Mouse (Mus musculus) testis, adult 2 months (tissue): ENCODE results near the gene Snx29. TPM values are rescaled to one million over a fixed set of nuclear protein-coding genes. Genes with fewer than 3 reads are reported as not detected.

ENCODE experiments used
- H3K27ac ChIP-seq: fragments of 200-500 bp; 2 replicates; pipeline ENCODE4 v1.5.1; 2012; ENCODE audit warnings: low read depth, low read length; ENCODE audit not compliant: control insufficient read depth, insufficient read depth
- H3K27me3 ChIP-seq: fragments of 200-500 bp; 2 replicates; pipeline ENCODE4 v1.6.1; 2012; ENCODE audit warnings: mild to moderate bottlenecking, low read length, moderate library complexity; ENCODE audit not compliant: control insufficient read depth, insufficient read depth
- H3K36me3 ChIP-seq: fragments of 200-500 bp; 2 replicates; pipeline ENCODE4 v1.6.1; 2012; ENCODE audit warnings: mild to moderate bottlenecking, low read length; ENCODE audit not compliant: control insufficient read depth, insufficient read depth
- H3K4me1 ChIP-seq: fragments of 200-500 bp; 2 replicates; pipeline ENCODE4 v1.6.1; 2012; ENCODE audit warnings: low read length; ENCODE audit not compliant: control insufficient read depth, insufficient read depth
- H3K4me3 ChIP-seq: fragments of 200-500 bp; 2 replicates; pipeline ENCODE4 v1.5.1; 2012; ENCODE audit warnings: low read depth, mild to moderate bottlenecking, low read length, moderate library complexity, mixed read lengths; ENCODE audit not compliant: control insufficient read depth
- CTCF ChIP-seq: fragments of 200-500 bp; IDR thresholded peaks from 2 replicates; pipeline ENCODE4 v1.5.1; 2012; ENCODE audit warnings: low read depth, mild to moderate bottlenecking, inconsistent platforms, low read length, moderate library complexity; ENCODE audit not compliant: control insufficient read depth, insufficient read depth, insufficient replicate concordance
- POLR2A ChIP-seq: fragments of 200-500 bp; IDR thresholded peaks from 2 replicates; pipeline ENCODE4 v1.6.1; 2012; ENCODE audit warnings: low read depth, mild to moderate bottlenecking, inconsistent platforms, low read length, moderate library complexity; ENCODE audit not compliant: control insufficient read depth
- polyA plus RNA-seq: library from polyadenylated mRNA; depleted of rRNA; stranded (reverse); fragments of >200 nt; gene quantifications from 2 replicates; pipeline ENCODE4 v1.2.3, GENCODE M21; 2012

The Snx29 gene
- polyA plus RNA-seq, 1 experiment = 6.1 TPM

DNA sequence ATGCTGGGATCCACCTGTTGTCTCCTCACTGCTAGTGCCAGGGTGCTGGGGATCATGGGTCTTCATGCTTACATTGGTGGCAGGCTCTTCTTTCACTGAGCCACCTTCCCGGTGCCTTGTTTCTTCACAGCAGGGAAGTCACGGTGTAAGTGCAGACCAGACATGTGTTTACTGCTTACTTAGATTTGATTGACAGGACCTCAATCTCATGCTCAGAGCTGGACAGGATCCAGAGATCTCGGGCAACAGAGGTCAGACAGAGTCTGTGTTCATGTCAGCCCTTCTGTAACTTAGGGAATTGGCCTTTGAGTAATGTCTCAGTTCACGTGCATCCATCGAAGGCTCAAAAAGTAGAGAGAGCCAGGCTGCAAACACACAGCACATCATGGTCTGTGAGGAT is 381.4 kb downstream of the Snx29 start:
- no peaks in the 10 kb centered on the region for H3K36me3 ChIP-seq
- H3K4me1 ChIP-seq = no peaks in the 10 kb centered on the region
- no peak overlapping the region for H3K27ac ChIP-seq
- H3K27me3 ChIP-seq = no peaks in the 10 kb centered on the region
- peak overlapping the region; percentile 19; the same call in 1 of the 2 replicates for H3K4me3 ChIP-seq
- TF ChIP-seq POLR2A = no peak
- TF ChIP-seq CTCF = no peak

DNA sequence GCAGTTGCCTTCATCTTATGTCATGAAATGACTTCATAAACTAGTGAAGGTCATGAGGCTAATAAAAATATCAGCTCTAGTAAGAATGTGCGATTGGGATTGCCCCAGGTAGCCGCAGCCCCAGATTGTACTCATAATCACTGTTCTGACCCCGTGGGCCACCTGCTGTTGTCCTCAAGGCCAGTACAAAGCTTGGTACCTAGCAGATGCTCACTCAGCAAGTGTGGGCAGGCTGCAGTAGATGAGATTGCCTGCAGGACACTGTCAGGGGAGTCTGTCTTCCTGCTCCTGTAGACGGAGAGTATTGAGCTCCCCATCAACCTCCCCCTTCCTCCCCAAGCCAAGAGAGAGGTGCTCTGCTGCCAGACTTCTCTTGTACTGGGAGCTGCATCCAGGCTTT is 382.7 kb downstream of the Snx29 start:
- H3K27me3 ChIP-seq = no peaks in the 10 kb centered on the region
- H3K4me1 ChIP-seq = no peaks in the 10 kb centered on the region
- no peaks in the 10 kb centered on the region for H3K36me3 ChIP-seq
- no peak for TF ChIP-seq POLR2A
- TF ChIP-seq CTCF = no peak
- no peak overlapping the region for H3K27ac ChIP-seq
- no peak overlapping the region for H3K4me3 ChIP-seq

DNA sequence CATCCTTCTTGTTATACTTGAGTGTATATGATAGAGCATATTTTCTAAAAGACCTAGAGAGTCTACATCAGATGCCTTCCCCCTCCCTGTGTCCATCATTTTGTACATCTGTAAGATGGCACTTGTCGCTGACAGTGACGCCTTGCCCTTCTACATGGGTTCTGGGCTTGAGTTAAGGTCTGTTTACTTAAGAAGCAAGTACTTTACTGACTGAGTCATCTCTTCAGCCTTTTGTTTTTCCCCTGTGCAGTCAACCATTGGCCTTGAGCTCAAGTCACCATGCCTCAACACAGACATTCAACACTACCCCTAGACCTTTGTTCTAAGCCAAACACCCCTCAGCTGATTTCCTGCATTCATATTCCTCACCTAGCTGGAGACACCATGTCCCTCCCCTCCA is 385.4 kb downstream of the Snx29 start:
- Histone ChIP-seq H3K27ac (no peak overlapping the region), H3K36me3 (no peaks in the 10 kb centered on the region), H3K4me3 (no peak overlapping the region), H3K27me3 (no peaks in the 10 kb centered on the region), H3K4me1 (no peaks in the 10 kb centered on the region)
- no peak for TF ChIP-seq CTCF
- no peak for TF ChIP-seq POLR2A

DNA sequence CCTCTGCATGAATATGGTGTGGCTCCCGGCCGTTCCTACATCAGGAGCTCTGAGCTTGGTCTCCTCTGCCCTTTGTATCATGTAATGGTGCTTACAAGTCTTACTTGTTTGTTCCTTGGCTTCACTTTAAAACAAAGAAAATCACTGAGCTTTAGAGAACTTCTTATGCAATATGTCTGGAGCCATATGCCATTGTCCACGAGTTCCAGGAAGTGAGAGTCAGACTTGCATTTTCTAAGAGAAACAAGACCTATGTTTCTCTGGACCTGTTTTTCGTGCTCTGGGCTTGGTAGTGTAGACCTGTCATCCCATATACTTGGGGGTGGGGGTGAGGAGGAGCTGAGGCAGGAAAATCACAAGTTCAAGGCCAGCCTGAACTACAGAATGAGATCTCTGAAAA is 386.7 kb downstream of the Snx29 start:
- Histone ChIP-seq H3K27ac (no peak overlapping the region), H3K4me1 (no peaks in the 10 kb centered on the region), H3K4me3 (no peak overlapping the region), H3K36me3 (no peaks in the 10 kb centered on the region), H3K27me3 (no peaks in the 10 kb centered on the region)
- TF ChIP-seq POLR2A (no peak), CTCF (no peak)

DNA sequence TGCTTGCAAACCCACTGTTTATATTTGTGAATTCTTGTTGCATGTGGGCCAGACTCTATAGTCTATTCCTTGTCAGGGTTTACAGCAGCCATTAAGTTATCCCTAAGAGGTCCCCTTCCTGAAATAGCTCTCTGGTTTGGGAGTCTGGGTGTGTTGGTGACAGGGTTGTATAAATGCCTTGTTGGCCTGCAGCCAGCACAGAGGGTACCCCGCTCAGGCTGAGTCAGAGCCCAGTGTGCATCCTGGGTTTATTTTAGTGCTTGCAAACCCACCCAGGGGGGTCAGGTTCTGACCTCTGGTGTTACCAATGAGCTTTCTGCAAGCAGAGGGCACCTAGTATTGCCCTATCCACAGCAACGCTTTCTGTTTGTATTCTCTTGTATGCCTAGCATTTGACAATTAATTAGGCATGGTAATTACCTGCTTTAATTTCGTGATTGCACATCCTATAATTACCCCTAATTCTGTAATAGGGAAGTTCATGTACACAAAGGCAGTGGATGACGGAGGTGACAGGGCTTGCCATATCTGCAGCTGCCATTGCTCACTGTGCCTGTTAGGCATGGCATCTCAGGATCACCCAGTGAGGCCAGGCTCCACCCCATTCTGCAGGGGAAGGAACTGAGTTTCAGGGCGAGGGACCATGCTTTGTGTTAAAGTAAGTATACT is 387.4 kb downstream of the Snx29 start:
- H3K4me3 ChIP-seq = no peak overlapping the region
- TF ChIP-seq CTCF = no peak
- no peak for TF ChIP-seq POLR2A
- no peaks in the 10 kb centered on the region for H3K36me3 ChIP-seq
- H3K4me1 ChIP-seq = no peaks in the 10 kb centered on the region
- no peak overlapping the region for H3K27ac ChIP-seq
- no peaks in the 10 kb centered on the region for H3K27me3 ChIP-seq

DNA sequence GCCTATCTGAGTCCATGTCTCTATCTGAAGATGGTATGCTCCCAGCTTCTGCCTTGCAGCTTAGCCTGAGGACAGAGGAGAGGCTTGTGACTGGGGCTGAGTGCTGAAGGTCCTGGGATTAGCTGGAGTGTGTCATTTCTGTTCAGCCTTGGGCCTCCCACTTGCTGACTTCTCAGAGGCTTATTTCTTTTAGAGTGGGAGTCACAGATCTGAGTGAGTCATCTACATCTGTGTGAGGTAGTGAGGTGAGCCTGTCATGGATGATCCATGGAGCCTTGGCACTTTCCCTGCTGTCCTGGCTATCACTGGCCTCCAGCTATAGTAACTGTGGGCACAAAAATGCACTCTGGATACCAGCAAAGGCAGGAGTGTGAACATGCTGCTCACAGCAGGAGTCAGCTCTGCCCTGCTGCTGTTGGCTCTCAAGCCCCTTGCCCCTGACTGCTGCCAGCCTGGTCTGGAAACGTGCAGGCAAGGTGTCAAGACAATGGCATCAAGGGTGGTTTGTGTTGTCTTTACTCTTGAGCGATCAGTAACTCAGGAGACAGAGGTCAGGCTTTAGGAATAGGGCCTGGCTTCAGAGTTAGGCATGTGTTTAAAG is 390.7 kb downstream of the Snx29 start:
- H3K36me3 ChIP-seq = no peaks in the 10 kb centered on the region
- no peak overlapping the region for H3K4me3 ChIP-seq
- H3K27ac ChIP-seq = no peak overlapping the region
- no peak for TF ChIP-seq CTCF
- TF ChIP-seq POLR2A = no peak
- no peaks in the 10 kb centered on the region for H3K4me1 ChIP-seq
- no peaks in the 10 kb centered on the region for H3K27me3 ChIP-seq

DNA sequence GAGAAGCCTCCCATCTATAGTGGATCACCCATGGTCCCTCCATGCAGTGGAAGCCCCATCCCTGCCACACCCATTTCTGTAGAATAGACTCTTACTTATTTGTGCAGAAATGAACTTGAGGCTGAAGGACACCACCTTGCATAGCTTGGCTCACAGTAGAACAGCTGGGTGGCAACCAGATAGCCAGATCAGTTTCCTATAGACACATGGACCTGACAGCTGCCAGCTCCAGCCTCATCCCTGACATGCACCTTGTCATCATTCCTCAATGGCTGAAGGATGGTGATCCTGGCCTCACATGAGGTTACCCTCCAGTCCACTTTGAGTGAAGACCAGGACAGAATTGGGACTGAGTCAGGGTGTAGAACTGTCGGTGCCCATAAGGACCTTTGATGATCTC is 394.2 kb downstream of the Snx29 start:
- Histone ChIP-seq H3K4me1 (no peaks in the 10 kb centered on the region), H3K27me3 (no peaks in the 10 kb centered on the region), H3K36me3 (no peaks in the 10 kb centered on the region), H3K4me3 (no peak overlapping the region), H3K27ac (no peak overlapping the region)
- TF ChIP-seq CTCF (no peak), POLR2A (no peak)

DNA sequence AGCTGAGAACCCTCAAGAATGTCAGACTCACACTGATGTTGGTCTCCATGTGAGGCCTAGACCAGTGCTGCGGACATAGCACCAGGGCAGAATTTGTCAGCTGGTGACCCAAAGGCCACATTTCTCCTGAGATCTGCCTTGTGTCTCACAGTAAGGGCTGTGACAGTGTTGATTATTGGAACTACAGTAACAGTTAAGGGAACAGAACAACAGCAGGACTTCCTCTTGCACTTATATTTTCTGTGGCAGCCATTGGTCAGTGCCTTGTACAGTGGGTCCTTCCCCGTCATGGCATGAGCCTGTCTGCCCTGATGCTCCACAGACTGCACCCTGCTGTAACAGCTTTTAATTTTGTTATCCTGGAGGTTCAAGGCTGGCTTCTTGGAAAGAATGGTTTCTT is 403.2 kb downstream of the Snx29 start:
- H3K27me3 ChIP-seq = no peaks in the 10 kb centered on the region
- H3K36me3 ChIP-seq = no peaks in the 10 kb centered on the region
- no peak overlapping the region for H3K4me3 ChIP-seq
- H3K4me1 ChIP-seq = no peaks in the 10 kb centered on the region
- TF ChIP-seq POLR2A = no peak
- TF ChIP-seq CTCF = no peak
- no peak overlapping the region for H3K27ac ChIP-seq
